Mouse (Mus musculus) heart, postnatal 14 days (tissue): ENCODE results near the gene Gm37240. TPM values are rescaled to one million over a fixed set of nuclear protein-coding genes. Genes with fewer than 3 reads are reported as not detected.
A peak's percentile ranks its signal among the peaks of the same experiment; 100 is the strongest.

Experiments used
- DNase-seq, 2 experiments: peaks; one replicate each; pipeline ENCODE4 v3.0.0; 2021 to 2022
- intact Hi-C: fragments of 180-260 bp; cut with DNase I; formaldehyde crosslinking; loops from one replicate; pipeline ENCODE4 v1.15.1; 2025
- microRNA-seq, 2 experiments: library from miRNA; unstranded; fragments of <30 nt; microRNA quantifications; one replicate each; pipeline ENCODE4 v1.2.0; 2021 to 2022
- total RNA-seq, 2 experiments: library from RNA; stranded (reverse); gene quantifications; 2 replicates each; pipeline ENCODE4 v1.2.3; 2021

Gm37240 gene
- total RNA-seq, 2 experiments from 2014 or later, result 39.0 to 42.7 TPM

- intact Hi-C loops, result no loop called here
- no peak for DNase-seq
Observed at GRCm38 (mm10) chr3:84474981-84475775, 1412.1 kb downstream of the Gm37240 start.

- intact Hi-C loops, result no loop called here
- no peak for DNase-seq
Observed at GRCm38 (mm10) chr3:84474398-84474797, 1412.9 kb downstream of the Gm37240 start.

- intact Hi-C loops, result no loop called here
- no peak for DNase-seq
Observed at GRCm38 (mm10) chr3:84472955-84473354, 1414.4 kb downstream of the Gm37240 start.

GRCm38 (mm10) chr3:84472527-84472926 lies 1414.8 kb downstream of the Gm37240 start:
- DNase-seq, result no peak
- intact Hi-C loops, result no loop called here

GRCm38 (mm10) chr3:84471146-84471545 lies 1416.2 kb downstream of the Gm37240 start:
- intact Hi-C loops, result no loop called here
- no peak for DNase-seq

GRCm38 (mm10) chr3:84468111-84468453 lies 1419.2 kb downstream of the Gm37240 start:
- intact Hi-C loops, result no loop called here
- DNase-seq, result no peak

GRCm38 (mm10) chr3:84467419-84468110 lies 1419.8 kb downstream of the Gm37240 start:
- DNase-seq, result no peak
- intact Hi-C loops, result no loop called here

- no peak for DNase-seq
- intact Hi-C loops, result no loop called here
Observed at GRCm38 (mm10) chr3:84465822-84466500, 1421.4 kb downstream of the Gm37240 start.

- intact Hi-C loops, result no loop called here
- DNase-seq, result no peak
Observed at GRCm38 (mm10) chr3:84461687-84462086, 1425.6 kb downstream of the Gm37240 start.

- peak in 1 of 2 experiments; percentile 32 for DNase-seq
- intact Hi-C loops, result no loop called here
Observed at GRCm38 (mm10) chr3:84460952-84461351, 1426.4 kb downstream of the Gm37240 start.

GRCm38 (mm10) chr3:84460499-84460898 lies 1426.8 kb downstream of the Gm37240 start:
- intact Hi-C loops, result no loop called here
- no peak for DNase-seq

GRCm38 (mm10) chr3:84455733-84456417 lies 1431.4 kb downstream of the Gm37240 start:
- DNase-seq, result no peak
- intact Hi-C loops, result no loop called here

GRCm38 (mm10) chr3:84450651-84451050 lies 1436.7 kb downstream of the Gm37240 start:
- no peak for DNase-seq
- intact Hi-C loops, result no loop called here

GRCm38 (mm10) chr3:84449015-84449414 lies 1438.3 kb downstream of the Gm37240 start:
- intact Hi-C loops, result loop anchor here (5.0 kb wide), 1 partner anchor 92 kb away; no protein-coding TSS in a partner anchor
- no peak for DNase-seq

GRCm38 (mm10) chr3:84447803-84448202 lies 1439.5 kb downstream of the Gm37240 start:
- intact Hi-C loops, result loop anchor here (5.0 kb wide), 1 partner anchor 91 kb away; no protein-coding TSS in a partner anchor
- no peak for DNase-seq

Small RNA genes within 50 kb of the gene (microRNA-seq; reads per million reads assigned to microRNA genes)
- 0 reads per million in 2 experiments for gene Mir466k

Other genes with a start within 250 kb of the Gm37240 start
- 10 to 100 TPM; 47.7 to 50.4 TPM for gene Fam160a1, start 70.2 kb downstream of the Gm37240 start, total RNA-seq
- 1 to 10 TPM; 7.3 to 7.6 TPM for gene Glt28d2, start within 50 bp of the Gm37240 start, total RNA-seq
- 10 to 100 TPM; 20.8 to 28.1 TPM for gene Sh3d19, start 83.6 kb upstream of the Gm37240 start, total RNA-seq
- not detected for gene Prss48, start 115.0 kb upstream of the Gm37240 start, total RNA-seq